Mouse (Mus musculus): Measurements from ENCODE around the gene Pradc1. TPM values are rescaled to one million over a fixed set of nuclear protein-coding genes. Genes with fewer than 3 reads are reported as not detected.

The Pradc1 gene
- total RNA-seq (2014; rRNA removed) (8.6 and 9.7 TPM in 2 replicates), polyA plus RNA-seq (2015; fragmentation: Nextera tagmentation; extraction: Ambion mirVana) (25.3 and 28.2 TPM in 2 replicates)

DNA sequence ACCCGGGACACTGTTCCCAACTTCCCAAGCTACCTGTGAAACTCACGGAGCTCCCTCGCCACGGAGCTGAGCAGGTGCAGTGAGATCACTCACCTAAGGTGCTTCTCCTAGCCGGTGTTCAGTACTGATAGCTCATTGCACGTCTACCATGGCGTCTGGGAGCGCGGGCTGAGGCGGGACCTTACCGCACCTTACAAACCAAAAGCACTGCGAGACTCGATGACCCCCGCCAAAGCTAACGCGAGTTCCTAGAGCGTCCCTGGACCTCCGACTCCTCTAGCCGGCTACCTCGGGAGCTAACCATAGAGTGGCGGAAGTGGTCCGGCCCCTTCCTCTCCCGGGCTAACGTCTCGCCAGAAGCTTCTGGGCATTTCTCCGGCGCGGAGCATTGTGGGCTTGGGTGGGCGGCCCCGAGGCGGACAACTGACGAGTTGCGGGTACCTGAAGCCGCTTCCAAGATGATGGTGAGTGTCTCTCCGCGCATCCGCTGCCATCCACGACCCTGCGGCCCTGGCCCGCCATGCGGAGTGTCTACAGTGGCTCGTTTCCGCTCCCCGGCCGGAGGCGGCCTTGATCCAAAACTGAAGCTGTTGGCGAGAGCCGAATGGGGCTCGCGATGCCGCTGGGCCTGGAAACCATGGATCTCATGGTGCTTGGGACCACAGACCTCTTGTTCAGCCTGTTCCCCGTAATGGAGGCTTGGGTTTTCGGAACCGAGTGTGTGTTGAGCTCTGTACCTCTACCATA, at the start of gene Pradc1:
Gene Pradc1, minus strand, starts transcription at position 307 of the 747 bp plus-strand sequence.
- peaks cover 9% of the 10 kb centered on the region for H3K4me1 ChIP-seq (ENCODE audit: insufficient read depth, low read length)
- DNase-seq (ENCODE audit: low spot score) (peak; percentile 100), ATAC-seq (ENCODE audit: low FRiP score) (peak; percentile 93)
- H3K4me3 ChIP-seq (ENCODE audit: low read depth, low read length): peak within 1 kb of the TSS; percentile 85
- H3K9ac ChIP-seq (replicated peaks; ENCODE audit: low read length, poor library complexity, severe bottlenecking): peak within 1 kb of the TSS; percentile 91
- peak within 1 kb of the TSS; percentile 85 for H3K4me2 ChIP-seq (ENCODE audit: low read depth, low read length, poor library complexity, severe bottlenecking)
- no peaks in the 10 kb centered on the region for H3K9me3 ChIP-seq (ENCODE audit: low read length)
- no peaks in the 10 kb centered on the region for H3K36me3 ChIP-seq (ENCODE audit: insufficient read depth, low read length)
- WGBS: under 1% methylated on average over 54 of the region's 54 CpGs
- no peaks in the 10 kb centered on the region for H3K27me3 ChIP-seq (ENCODE audit: insufficient read depth, low read length)
- no peak for TF ChIP-seq CTCF (IDR thresholded peaks at IDR 0.05)
- peak within 1 kb of the TSS; percentile 95 for H3K27ac ChIP-seq (ENCODE audit: low read depth, low read length)

DNA sequence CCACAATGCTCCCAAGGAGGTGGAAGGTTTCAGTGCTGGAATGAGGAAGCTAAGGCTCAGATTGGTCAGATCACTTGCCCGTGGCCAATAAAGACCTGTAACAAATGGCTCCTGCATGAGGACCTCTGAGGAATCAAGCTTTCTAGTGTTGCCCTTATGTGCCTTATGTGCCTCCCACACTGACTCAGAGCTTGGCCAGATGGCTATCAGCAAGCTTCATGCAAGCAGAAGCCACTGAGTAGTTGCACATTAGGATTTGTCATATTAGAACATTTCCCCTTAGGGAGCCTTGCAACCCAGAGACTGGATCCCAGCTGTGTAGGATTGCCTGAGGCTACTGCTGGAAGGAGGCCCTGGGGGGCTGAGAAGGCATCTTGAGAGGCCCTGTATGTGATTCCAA, 48.6 kb upstream of the Pradc1 start:
- Histone ChIP-seq H3K27me3 (ENCODE audit: insufficient read depth, low read length) (no peaks in the 10 kb centered on the region), H3K4me3 (ENCODE audit: low read depth, low read length) (no peak overlapping the region), H3K4me1 (ENCODE audit: insufficient read depth, low read length) (peaks cover 11% of the 10 kb centered on the region; the same call in 1 of the 2 replicates), H3K9ac (replicated peaks; ENCODE audit: low read length, poor library complexity, severe bottlenecking) (no peak overlapping the region), H3K27ac (ENCODE audit: low read depth, low read length) (no peak overlapping the region), H3K4me2 (ENCODE audit: low read depth, low read length, poor library complexity, severe bottlenecking) (no peak overlapping the region), H3K36me3 (ENCODE audit: insufficient read depth, low read length) (no peaks in the 10 kb centered on the region), H3K9me3 (ENCODE audit: low read length) (no peaks in the 10 kb centered on the region)
- 89% methylated on average over 1 of the region's 1 CpGs for WGBS
- no peak for ATAC-seq (ENCODE audit: low FRiP score)
- DNase-seq (ENCODE audit: low spot score): no peak
- no peak for TF ChIP-seq CTCF (IDR thresholded peaks at IDR 0.05)

- Histone ChIP-seq H3K4me3 (ENCODE audit: low read depth, low read length) (no peak overlapping the region), H3K4me1 (ENCODE audit: insufficient read depth, low read length) (peaks cover 5% of the 10 kb centered on the region; the same call in 1 of the 2 replicates), H3K9me3 (ENCODE audit: low read length) (no peaks in the 10 kb centered on the region), H3K36me3 (ENCODE audit: insufficient read depth, low read length) (no peaks in the 10 kb centered on the region), H3K9ac (replicated peaks; ENCODE audit: low read length, poor library complexity, severe bottlenecking) (no peak overlapping the region), H3K4me2 (ENCODE audit: low read depth, low read length, poor library complexity, severe bottlenecking) (no peak overlapping the region), H3K27me3 (ENCODE audit: insufficient read depth, low read length) (no peaks in the 10 kb centered on the region), H3K27ac (ENCODE audit: low read depth, low read length) (no peak overlapping the region)
- DNase-seq (ENCODE audit: low spot score) (no peak), ATAC-seq (ENCODE audit: low FRiP score) (no peak)
- no peak for TF ChIP-seq CTCF (IDR thresholded peaks at IDR 0.05)
- 77% methylated on average over 9 of the region's 9 CpGs for WGBS
Measured at GRCm38 (mm10) chr6:85498147-85498546, 46.4 kb upstream of the Pradc1 start.

DNA sequence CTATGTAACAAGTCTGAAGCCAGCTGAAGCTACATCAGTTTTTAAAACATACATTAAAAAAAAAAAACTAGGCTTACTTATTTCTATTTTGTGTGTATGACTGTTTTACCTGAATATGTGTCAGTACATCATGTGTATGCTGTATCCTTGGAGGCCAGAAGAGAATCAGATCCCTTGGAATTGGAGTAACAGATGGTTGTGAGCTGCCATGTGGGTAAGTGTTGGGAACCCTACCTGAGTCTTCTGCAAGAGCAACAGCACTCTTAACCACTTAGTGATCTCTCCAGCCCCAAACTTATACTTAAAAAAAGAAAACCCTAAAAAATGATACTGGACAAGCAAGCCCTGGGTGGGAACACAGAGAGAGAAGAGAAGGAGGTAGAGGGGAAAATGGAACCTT, 45.2 kb upstream of the Pradc1 start:
- TF ChIP-seq CTCF (IDR thresholded peaks at IDR 0.05): no peak
- H3K36me3 ChIP-seq (ENCODE audit: insufficient read depth, low read length): no peaks in the 10 kb centered on the region
- H3K27ac ChIP-seq (ENCODE audit: low read depth, low read length): no peak overlapping the region
- peaks cover 3% of the 10 kb centered on the region; the same call in 1 of the 2 replicates for H3K4me1 ChIP-seq (ENCODE audit: insufficient read depth, low read length)
- no peak overlapping the region for H3K9ac ChIP-seq (replicated peaks; ENCODE audit: low read length, poor library complexity, severe bottlenecking)
- H3K4me2 ChIP-seq (ENCODE audit: low read depth, low read length, poor library complexity, severe bottlenecking): no peak overlapping the region
- no peak overlapping the region for H3K4me3 ChIP-seq (ENCODE audit: low read depth, low read length)
- no peak for DNase-seq (ENCODE audit: low spot score)
- no peak for ATAC-seq (ENCODE audit: low FRiP score)
- no peaks in the 10 kb centered on the region for H3K9me3 ChIP-seq (ENCODE audit: low read length)
- no peaks in the 10 kb centered on the region for H3K27me3 ChIP-seq (ENCODE audit: insufficient read depth, low read length)

DNA sequence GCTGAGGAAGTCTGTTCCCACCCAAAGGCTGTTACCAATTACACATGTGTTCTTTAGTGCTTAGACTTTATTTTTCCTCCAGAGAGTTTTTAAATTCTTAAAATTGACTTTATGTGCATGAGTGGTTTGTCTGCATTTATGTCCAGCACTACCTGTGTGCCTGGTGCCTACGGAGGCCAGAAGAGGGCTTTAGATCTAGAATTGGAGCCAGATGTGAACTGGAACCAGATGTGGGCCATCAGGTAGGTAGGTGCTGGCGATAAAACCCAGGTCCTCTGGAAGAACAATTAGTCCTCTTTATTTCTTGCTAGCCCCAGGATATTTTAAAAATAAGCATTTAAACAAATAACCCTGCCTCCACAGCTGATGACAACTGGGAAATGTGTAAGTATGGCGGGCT, 39.8 kb upstream of the Pradc1 start:
- H3K4me2 ChIP-seq (ENCODE audit: low read depth, low read length, poor library complexity, severe bottlenecking): no peak overlapping the region
- no peak overlapping the region for H3K9ac ChIP-seq (replicated peaks; ENCODE audit: low read length, poor library complexity, severe bottlenecking)
- 98% methylated on average over 3 of the region's 3 CpGs for WGBS
- no peaks in the 10 kb centered on the region for H3K36me3 ChIP-seq (ENCODE audit: insufficient read depth, low read length)
- ATAC-seq (ENCODE audit: low FRiP score) (no peak), DNase-seq (ENCODE audit: low spot score) (no peak)
- H3K27me3 ChIP-seq (ENCODE audit: insufficient read depth, low read length): no peaks in the 10 kb centered on the region
- no peaks in the 10 kb centered on the region for H3K4me1 ChIP-seq (ENCODE audit: insufficient read depth, low read length)
- no peak overlapping the region for H3K4me3 ChIP-seq (ENCODE audit: low read depth, low read length)
- no peak for TF ChIP-seq CTCF (IDR thresholded peaks at IDR 0.05)
- H3K27ac ChIP-seq (ENCODE audit: low read depth, low read length): no peak overlapping the region
- no peaks in the 10 kb centered on the region for H3K9me3 ChIP-seq (ENCODE audit: low read length)

GRCm38 (mm10) chr6:85490252-85490651, 38.5 kb upstream of the Pradc1 start:
- Histone ChIP-seq H3K4me1 (ENCODE audit: insufficient read depth, low read length) (no peaks in the 10 kb centered on the region), H3K27me3 (ENCODE audit: insufficient read depth, low read length) (no peaks in the 10 kb centered on the region; the same call in 1 of the 2 replicates), H3K9me3 (ENCODE audit: low read length) (no peaks in the 10 kb centered on the region), H3K4me2 (ENCODE audit: low read depth, low read length, poor library complexity, severe bottlenecking) (no peak overlapping the region), H3K9ac (replicated peaks; ENCODE audit: low read length, poor library complexity, severe bottlenecking) (no peak overlapping the region), H3K36me3 (ENCODE audit: insufficient read depth, low read length) (no peaks in the 10 kb centered on the region), H3K4me3 (ENCODE audit: low read depth, low read length) (no peak overlapping the region), H3K27ac (ENCODE audit: low read depth, low read length) (no peak overlapping the region)
- no peak for ATAC-seq (ENCODE audit: low FRiP score)
- 87% methylated on average over 4 of the region's 4 CpGs for WGBS
- DNase-seq (ENCODE audit: low spot score): no peak
- no peak for TF ChIP-seq CTCF (IDR thresholded peaks at IDR 0.05)
